Mouse (Mus musculus) 3T3-L1 (cell line): ENCODE data around the gene S100a14.

Experiments
- DNase-seq: peaks from one replicate; pipeline ENCODE4 v3.0.0-alpha.2; 2015; ENCODE audit warnings: low read depth, low spot score

Gene S100a14

DNA sequence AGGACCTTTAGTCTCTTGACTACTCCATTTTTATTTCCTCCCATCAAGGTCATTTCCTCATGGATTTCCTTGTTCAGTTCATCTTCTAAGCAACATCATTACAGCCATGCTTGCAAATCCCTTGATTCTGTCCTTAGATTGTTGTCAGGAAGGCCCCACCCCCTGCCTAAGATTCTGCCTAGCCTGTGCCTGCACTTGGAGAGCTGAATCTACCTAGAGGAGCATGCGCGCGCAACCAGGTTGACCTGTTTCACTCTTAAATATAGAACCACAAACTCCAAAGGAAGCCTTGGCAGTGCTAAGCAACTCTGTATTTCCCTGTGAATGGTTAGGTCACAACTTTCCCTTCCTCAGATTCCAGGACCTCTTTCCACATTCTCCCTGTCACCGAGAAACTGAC, 8.9 kb upstream of the S100a14 start:
- DNase-seq = no peak

- DNase-seq = peak; percentile 94
Observed at GRCm38 (mm10) chr3:90525421-90525820, 1.2 kb upstream of the S100a14 start.

GRCm38 (mm10) chr3:90526076-90526475, 580 bp upstream of the S100a14 start:
- DNase-seq = no peak

DNA sequence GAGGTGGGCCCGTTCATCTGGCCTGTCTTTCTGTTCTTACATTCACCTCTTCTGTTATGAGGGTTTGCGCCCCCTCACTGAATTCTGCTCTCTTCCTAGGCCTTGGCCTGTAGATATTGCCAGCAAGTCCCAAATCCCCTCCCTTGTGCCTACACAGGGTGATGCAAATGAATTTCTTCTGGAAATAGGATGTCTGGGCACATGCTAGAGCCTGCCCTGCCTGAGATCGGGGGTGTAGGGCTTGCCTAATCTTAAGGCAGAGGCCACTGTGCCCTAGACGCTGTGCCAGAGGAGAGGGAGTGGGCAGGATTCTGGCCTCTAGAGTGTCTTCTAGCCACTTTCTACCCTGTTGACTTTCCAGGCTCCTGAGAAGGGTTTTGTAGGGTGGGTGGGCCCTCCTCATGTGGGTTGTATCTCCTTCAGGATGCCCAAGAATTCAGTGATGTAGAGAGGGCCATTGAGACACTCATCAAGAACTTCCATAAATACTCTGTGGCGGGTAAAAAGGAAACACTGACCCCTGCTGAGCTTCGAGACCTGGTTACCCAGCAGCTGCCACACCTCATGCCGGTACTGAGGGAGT, 726 bp downstream of the S100a14 start:
- no peak for DNase-seq

DNA sequence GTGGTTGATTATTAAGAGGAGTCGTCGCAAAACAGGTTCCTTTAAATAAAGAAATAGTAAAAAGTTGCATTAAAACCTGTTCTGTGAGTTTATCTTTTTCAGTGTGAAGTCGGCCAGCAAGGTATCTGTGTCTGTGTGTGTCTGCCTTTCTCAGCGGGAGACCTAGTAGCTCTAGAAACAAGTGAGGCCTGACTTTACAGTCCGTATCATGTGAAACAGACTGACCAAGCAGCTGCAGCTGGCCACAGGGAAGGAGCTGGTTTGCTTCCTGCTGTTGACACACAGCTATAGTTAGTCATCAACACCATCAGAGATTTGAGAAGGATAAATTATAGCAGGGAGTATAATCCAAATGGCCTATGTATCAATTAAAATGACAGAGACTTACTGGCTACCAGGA, 5.1 kb downstream of the S100a14 start:
- no peak for DNase-seq

DNA sequence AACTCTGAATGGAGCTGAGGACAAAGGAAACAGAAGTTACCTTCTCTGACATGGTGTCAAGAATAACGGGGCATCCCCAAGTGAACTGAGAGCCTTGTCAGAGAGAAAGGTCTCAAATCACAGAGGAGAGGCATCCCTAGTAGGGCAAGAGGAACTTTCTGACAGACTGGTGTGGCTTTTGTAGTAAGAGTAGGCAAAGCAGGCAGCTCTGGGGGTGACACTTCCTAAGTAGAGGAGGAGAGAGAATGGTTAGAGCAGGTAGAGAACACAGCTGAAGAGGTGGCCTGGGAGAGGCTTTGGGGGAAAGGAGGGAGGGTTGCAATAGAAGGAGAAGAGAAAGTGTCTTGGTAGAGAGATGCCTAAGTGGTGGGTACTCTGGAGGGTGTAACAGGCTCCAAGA, 8.8 kb downstream of the S100a14 start:
- no peak for DNase-seq

- DNase-seq = peak; percentile 70
Observed at GRCm38 (mm10) chr3:90537141-90537904, 10.7 kb downstream of the S100a14 start, which contains the start of gene S100a16. TSS of gene S100a16 (plus strand) at chr3:90537254.

DNA sequence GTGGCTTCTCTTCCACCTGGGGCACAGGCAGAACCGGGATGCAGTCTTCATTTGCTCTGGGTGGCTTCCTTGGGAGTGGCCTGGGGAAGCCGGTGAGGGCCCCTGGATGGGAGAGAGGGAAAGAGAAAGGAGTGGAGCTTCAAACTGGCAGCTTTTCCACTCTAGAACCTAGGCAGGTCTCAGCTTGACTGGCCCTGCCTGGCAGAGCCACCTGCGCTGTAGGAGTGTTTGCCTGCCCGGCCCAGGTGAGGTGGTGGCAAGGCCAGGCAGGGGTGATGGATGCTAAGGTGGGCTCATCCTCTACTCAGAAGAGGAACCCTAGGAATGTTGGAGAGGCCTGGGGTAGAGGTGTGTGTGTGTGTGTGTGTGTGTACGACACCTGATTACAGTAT, 11.2 kb downstream of the S100a14 start:
- no peak for DNase-seq

- no peak for DNase-seq
Observed at GRCm38 (mm10) chr3:90540904-90541303, 14.2 kb downstream of the S100a14 start.

DNA sequence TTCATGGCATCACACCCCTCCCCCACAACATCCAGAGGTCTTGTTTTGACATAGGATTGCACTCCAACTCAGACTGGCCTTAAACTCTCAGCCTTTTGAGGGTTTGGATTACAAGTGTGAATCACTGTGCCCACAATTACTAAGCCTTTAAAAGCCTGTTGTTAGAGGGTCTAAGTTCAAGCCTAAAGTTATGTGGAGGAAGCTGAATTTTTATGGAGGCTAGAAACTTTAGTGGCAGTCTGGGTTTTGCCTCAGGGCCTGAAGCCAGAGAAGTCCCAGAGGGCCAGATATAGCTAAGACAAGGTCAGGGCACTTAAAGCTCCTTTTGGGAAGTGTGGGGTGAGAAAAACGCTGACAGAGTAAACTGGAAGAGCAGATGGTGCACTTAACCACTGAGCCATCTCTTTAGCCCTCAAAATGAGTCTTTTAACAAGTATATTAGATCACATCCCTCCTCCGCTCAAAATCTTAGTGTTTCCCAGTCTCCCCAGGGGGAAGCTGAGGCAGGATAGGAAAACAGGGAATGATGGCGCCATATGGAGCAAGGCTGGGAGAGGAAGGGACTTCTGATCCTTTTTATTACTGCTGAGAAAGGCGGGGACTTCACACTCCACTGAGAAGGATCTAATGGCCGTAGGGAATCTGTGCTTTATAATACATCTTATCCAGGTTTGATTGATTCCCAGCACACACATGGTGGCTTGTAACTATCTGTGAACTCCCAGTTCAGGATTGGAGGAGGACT, 23.2 kb downstream of the S100a14 start:
- DNase-seq = peak; percentile 89

- DNase-seq = peak; percentile 79
Observed at GRCm38 (mm10) chr3:90550421-90550790, 23.8 kb downstream of the S100a14 start.

DNA sequence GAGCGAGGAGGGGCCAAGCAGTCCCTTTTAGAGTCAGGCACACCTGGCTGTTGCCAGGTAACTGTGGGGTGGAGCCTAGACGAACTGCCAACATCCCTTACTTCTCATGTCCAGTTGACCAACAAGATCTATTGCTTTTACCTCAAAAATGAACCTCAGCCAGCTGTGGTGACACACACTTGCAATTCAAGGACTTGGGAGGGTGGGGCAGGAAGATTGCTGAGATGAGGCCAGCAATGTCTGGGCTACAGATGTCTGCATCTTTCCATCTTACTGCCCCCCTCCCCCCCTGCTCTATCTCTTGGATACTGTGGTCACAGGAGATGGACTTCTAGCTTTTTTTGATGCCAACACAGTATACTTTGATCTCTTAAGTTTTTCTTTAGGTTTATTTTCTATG, 25.6 kb downstream of the S100a14 start:
- DNase-seq = peak; percentile 82

- DNase-seq = peak; percentile 78
Observed at GRCm38 (mm10) chr3:90555954-90556353, 29.3 kb downstream of the S100a14 start.

GRCm38 (mm10) chr3:90560008-90560628, 33.5 kb downstream of the S100a14 start, which contains the start of gene S100a3:
TSS of gene S100a3 (plus strand) at chr3:90560578.
- DNase-seq = no peak

GRCm38 (mm10) chr3:90574691-90575090, 48.0 kb downstream of the S100a14 start:
- peak; percentile 81 for DNase-seq

- peak; percentile 79 for DNase-seq
Observed at GRCm38 (mm10) chr3:90575320-90575719, 48.7 kb downstream of the S100a14 start.

GRCm38 (mm10) chr3:90576351-90577001, 49.8 kb downstream of the S100a14 start:
- peak; percentile 43 for DNase-seq
